Mouse (Mus musculus) liver, postnatal 0 days (tissue): ENCODE measurements around the gene Rpf1. TPM values are rescaled to one million over a fixed set of nuclear protein-coding genes. Genes with fewer than 3 reads are reported as not detected.

ENCODE experiments used
- ATAC-seq: fragments of 200-750 bp; cut with Nextera tagmentation; 2 replicates; pipeline ENCODE4 v1.8.0; 2017; ENCODE audit warnings: mild to moderate bottlenecking, moderate library complexity
- DNase-seq: peaks from one replicate; pipeline ENCODE4 v3.0.0-alpha.2; 2016
- H3K27ac ChIP-seq: fragments of 300-500 bp; sonication (generic); 2 replicates; pipeline ENCODE4 v1.5.1; 2014; ENCODE audit warnings: antibody characterized with exemption, moderate library complexity, mild to moderate bottlenecking, low read depth
- H3K27me3 ChIP-seq: fragments of 300-500 bp; sonication (generic); 2 replicates; pipeline ENCODE4 v1.6.1; 2014; ENCODE audit warnings: low read length, control low read depth, mixed read lengths; ENCODE audit not compliant: insufficient read depth
- H3K36me3 ChIP-seq: fragments of 300-500 bp; sonication (generic); replicated peaks from 2 replicates; pipeline ENCODE4 v1.6.1; 2014; ENCODE audit warnings: mild to moderate bottlenecking, control low read depth, low read length, moderate library complexity, mixed read lengths; ENCODE audit not compliant: insufficient read depth
- H3K4me1 ChIP-seq: fragments of 300-500 bp; sonication (generic); 2 replicates; pipeline ENCODE4 v1.6.1; 2014; ENCODE audit warnings: antibody characterized with exemption, mild to moderate bottlenecking, control low read depth; ENCODE audit not compliant: insufficient read depth
- H3K4me2 ChIP-seq: fragments of 300-500 bp; sonication (generic); 2 replicates; pipeline ENCODE4 v1.6.1; 2014; ENCODE audit warnings: low read depth, mild to moderate bottlenecking, low read length, moderate library complexity, mixed read lengths
- H3K4me3 ChIP-seq: fragments of 300-500 bp; sonication (generic); 2 replicates; pipeline ENCODE4 v1.5.1; 2014; ENCODE audit warnings: low read depth, low read length
- H3K9ac ChIP-seq: fragments of 300-500 bp; sonication (generic); replicated peaks from 2 replicates; pipeline ENCODE4 v1.6.1; 2014; ENCODE audit warnings: mild to moderate bottlenecking, moderate library complexity
- H3K9me3 ChIP-seq: fragments of 300-500 bp; sonication (generic); 2 replicates; pipeline ENCODE4 v1.6.1; 2016; ENCODE audit warnings: mild to moderate bottlenecking, control low read depth, low read length, mixed read lengths
- CTCF ChIP-seq: sonication (generic); IDR thresholded peaks from 2 replicates; pipeline ENCODE4 v1.5.1; 2016; ENCODE audit warnings: antibody characterized with exemption, low read depth
- EP300 ChIP-seq: IDR thresholded peaks from 2 replicates; pipeline ENCODE4 v1.6.1; 2016; ENCODE audit warnings: antibody characterized with exemption, low read depth, mild to moderate bottlenecking
- WGBS: fragments of 180-500 bp; shearing (Covaris S2); extraction: QIAGEN DNeasy Blood & Tissue Kit; methylation state at CpG from one replicate; pipeline ENCODE4 v1.1.7; 2014; ENCODE audit not compliant: insufficient replicate concordance; 5-methylcytosine and 5-hydroxymethylcytosine counted together
- polyA plus RNA-seq: library from polyadenylated mRNA; unstranded; fragments of >200 nt; fragmentation: Nextera tagmentation; extraction: Ambion mirVana; gene quantifications from 2 replicates; pipeline ENCODE4 v1.2.1, GENCODE M21; 2015

Rpf1 gene
- polyA plus RNA-seq, 1 experiment from 2014 or later: 24.6 TPM

- Histone ChIP-seq H3K27ac (no peak overlapping the region), H3K4me3 (no peak overlapping the region), H3K27me3 (no peaks in the 10 kb centered on the region), H3K9ac (no peak overlapping the region), H3K9me3 (no peaks in the 10 kb centered on the region), H3K4me2 (no peak overlapping the region), H3K36me3 (peaks cover 4% of the 10 kb centered on the region; the same call in 1 of the 2 replicates), H3K4me1 (no peaks in the 10 kb centered on the region)
- TF ChIP-seq CTCF (no peak), EP300 (no peak)
- no peak for ATAC-seq
- WGBS: 77% methylated on average over 2 of the region's 2 CpGs
- DNase-seq: no peak
Measured at GRCm38 (mm10) chr3:146469226-146469625, 52.0 kb downstream of the Rpf1 start.

- Histone ChIP-seq H3K36me3 (peaks cover 6% of the 10 kb centered on the region), H3K4me1 (no peaks in the 10 kb centered on the region), H3K27me3 (no peaks in the 10 kb centered on the region), H3K4me2 (no peak overlapping the region), H3K27ac (no peak overlapping the region), H3K9me3 (no peaks in the 10 kb centered on the region), H3K9ac (no peak overlapping the region), H3K4me3 (no peak overlapping the region)
- DNase-seq (no peak), ATAC-seq (no peak)
- TF ChIP-seq CTCF: no peak
- no peak for TF ChIP-seq EP300
- 58% methylated on average over 2 of the region's 2 CpGs for WGBS
Measured at GRCm38 (mm10) chr3:146462939-146463338, 58.3 kb downstream of the Rpf1 start.

Other genes starting within 250 kb of the Rpf1 start
- gene Ssx2ip, start 116.8 kb downstream of the Rpf1 start, polyA plus RNA-seq: 19.3 and 22.4 TPM in 2 replicates
- 8.3 and 9.9 TPM in 2 replicates for gene Ctbs, start 71.6 kb downstream of the Rpf1 start, polyA plus RNA-seq
- gene Spata1, start 21.7 kb downstream of the Rpf1 start, polyA plus RNA-seq: 0.62 and 1.5 TPM in 2 replicates
- gene Gng5, start 21.6 kb downstream of the Rpf1 start, polyA plus RNA-seq: 764 and 778 TPM in 2 replicates
- gene Uox, start 49.0 kb upstream of the Rpf1 start, polyA plus RNA-seq: 213 and 245 TPM in 2 replicates
- 3.9 and 4.0 TPM in 2 replicates for gene Dnase2b, start 94.2 kb upstream of the Rpf1 start, polyA plus RNA-seq
- not detected in 2 replicates for gene 4930503B20Rik, start 129.9 kb upstream of the Rpf1 start, polyA plus RNA-seq
- gene Samd13, start 164.2 kb upstream of the Rpf1 start, polyA plus RNA-seq: 0.11 TPM in 1 of 2 replicates, not detected in the other